Mouse (Mus musculus) ovary, adult 10 weeks (tissue): ENCODE results near the gene Mgat5. TPM values are rescaled to one million over a fixed set of nuclear protein-coding genes. Genes with fewer than 3 reads are reported as not detected.

Experiments used
- polyA plus RNA-seq: library from polyadenylated mRNA; stranded (reverse); fragments of 350-450 nt; fragmentation: Illumina TruSeq; extraction: RNeasy Lipid Tissue Mini Kit (QIAGEN cat#74804); gene quantifications from one replicate; pipeline ENCODE4 v1.2.3, GENCODE M21; 2014

Gene Mgat5
- polyA plus RNA-seq: 15.3 TPM

GRCm38 (mm10) chr1:127204817-127205485 lies at the start of gene Mgat5:
Gene Mgat5 (plus strand): TSS chr1:127205015.

